Mouse (Mus musculus) brain, adult 2 months (tissue): ENCODE measurements at regions not wholly inside any gene's neighbourhood (a gene's known extent, or its start where the extent isn't known, plus 50 kb on each side); places are given as distances from the start of the nearest gene placed in this dataset.
"Not testable (repeated sequence)": the region's sequence is repeated elsewhere in the genome, so short reads cannot be mapped to it uniquely, and the experiment has no call there.

Experiments used
- DNase-seq: peaks from one replicate; pipeline ENCODE4 v3.0.0; 2011; ENCODE audit warnings: low read depth, low spot score

DNA sequence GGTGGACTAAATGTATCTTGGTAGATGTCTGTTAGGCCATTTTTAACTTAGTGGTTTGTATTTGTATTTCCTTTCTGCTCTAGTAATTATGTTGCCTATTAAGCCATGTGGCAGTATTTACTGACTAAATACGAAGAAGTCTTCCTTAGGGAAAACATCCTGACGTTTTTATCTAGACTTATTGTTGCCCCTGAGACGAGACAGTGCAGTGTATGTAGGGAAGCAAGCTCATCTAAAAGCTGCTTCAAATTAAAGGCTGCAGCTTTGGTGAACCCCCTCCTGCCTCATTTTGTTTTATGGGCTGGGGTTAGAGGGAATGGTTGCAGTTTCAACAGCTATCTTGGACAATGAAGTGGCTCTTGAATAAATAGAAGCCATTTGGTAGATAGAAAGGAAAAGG lies 54.6 kb upstream of the C1galt1 start:
- DNase-seq, result no peak

GRCm38 (mm10) chr6:7789071-7789470 lies 55.6 kb upstream of the C1galt1 start:
- no peak for DNase-seq

GRCm38 (mm10) chr6:7785407-7785806 lies 59.2 kb upstream of the C1galt1 start:
- DNase-seq, result no peak

DNA sequence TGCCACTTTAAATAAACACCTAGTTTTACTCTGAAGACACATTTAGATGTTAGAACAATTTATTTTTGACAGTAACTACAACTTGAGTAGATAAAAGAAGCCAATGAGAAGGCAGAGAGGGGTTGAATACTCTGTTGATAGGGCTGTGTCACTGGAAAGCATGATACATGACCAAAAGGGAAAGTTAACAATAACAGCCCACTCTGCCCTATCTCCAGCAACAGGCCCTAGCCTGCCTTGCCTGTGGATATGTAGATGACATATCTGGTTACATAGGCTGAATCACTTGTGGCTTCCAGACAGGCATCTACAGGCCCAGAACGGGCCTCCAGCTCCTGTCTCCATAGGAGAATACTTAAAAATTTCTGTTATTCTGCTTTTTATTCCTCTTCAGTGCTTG lies 61.6 kb upstream of the C1galt1 start:
- no peak for DNase-seq

GRCm38 (mm10) chr6:7779959-7780358 lies 64.7 kb upstream of the C1galt1 start:
- no peak for DNase-seq

DNA sequence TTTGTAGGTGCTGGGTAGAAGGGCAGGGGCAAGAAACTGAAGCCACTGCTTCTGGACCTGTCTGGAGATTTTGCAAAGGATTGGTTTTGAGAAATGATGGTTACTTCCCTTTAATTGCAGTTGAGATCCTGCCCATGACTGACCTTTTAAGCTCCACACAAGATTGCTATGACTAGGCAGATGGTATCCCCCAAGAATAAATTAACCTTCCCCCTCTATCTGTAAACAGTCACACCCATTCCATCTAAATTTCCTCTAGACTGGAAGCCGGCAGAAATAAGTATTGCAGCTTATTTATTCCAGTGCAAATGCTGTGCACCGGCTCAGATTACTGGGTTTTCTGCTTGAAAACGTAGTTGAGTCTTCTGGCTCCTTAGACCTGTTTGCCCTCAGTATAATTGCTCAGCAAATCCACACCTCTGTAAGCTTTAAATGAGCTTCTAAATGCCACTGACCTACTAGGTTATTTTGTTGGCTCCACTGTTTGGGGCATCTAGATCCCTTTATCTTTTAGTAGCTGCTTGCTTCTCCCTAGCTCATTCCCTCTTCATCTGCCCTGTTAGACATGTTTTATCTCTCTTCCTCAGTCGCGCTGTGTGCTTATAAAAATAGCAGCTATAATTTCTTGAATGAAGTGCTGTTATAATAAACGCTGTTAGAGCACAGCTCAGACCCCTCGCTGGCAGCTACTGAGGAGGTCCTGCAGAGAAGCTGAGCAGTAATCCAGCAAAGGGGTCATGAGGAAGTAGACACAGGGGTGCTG lies 65.8 kb upstream of the C1galt1 start:
- DNase-seq, result peak; percentile 15

DNA sequence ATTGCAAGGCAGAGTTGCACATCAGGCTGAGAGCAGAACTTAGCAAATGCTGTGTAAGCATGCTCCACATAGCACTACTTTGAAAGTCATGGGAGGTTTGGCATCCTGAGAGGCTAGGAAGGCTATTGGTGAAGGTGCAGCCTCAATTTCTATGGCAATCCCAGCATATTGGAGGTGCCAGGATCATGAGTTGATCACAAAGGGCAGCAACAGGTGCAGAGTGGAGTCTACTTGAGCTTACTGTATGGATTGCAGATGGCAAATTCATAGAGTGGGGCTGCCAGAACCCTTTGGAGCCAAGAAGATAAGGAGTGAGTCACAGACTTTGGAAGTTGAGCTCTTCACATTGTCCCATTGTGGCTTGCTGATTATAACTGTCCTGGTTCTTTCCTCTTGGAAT lies 75.4 kb upstream of the Asns start:
- no peak for DNase-seq

DNA sequence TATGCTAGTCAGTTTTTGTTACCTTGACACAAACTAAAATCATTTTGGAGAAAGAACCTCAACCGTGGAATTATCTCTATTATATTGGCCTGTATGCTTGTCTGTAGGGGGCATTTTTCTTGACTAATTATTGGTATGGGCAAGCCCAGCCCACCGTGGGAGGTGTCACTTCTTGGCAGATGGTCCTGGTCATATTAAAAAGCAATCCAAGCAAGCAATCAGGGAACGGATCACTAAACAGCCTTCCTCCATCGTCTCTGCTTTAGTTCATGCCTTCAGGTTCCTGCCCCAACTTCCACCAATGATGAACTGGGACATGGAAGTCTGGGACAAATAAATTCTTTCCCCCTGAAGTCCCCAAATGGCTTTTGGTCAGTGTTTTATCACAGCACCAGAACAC lies 74.6 kb upstream of the Asns start:
- DNase-seq, result no peak

GRCm38 (mm10) chr6:7759385-7759784 lies 66.3 kb upstream of the Asns start:
- DNase-seq, result no peak

- no peak for DNase-seq
These were observed 60.8 kb upstream of the Asns start for GRCm38 (mm10) chr6:7753895-7754294.

GRCm38 (mm10) chr6:7752885-7753611 lies 60.0 kb upstream of the Asns start:
- no peak for DNase-seq

GRCm38 (mm10) chr6:7748536-7748935 lies 55.5 kb upstream of the Asns start:
- no peak for DNase-seq

DNA sequence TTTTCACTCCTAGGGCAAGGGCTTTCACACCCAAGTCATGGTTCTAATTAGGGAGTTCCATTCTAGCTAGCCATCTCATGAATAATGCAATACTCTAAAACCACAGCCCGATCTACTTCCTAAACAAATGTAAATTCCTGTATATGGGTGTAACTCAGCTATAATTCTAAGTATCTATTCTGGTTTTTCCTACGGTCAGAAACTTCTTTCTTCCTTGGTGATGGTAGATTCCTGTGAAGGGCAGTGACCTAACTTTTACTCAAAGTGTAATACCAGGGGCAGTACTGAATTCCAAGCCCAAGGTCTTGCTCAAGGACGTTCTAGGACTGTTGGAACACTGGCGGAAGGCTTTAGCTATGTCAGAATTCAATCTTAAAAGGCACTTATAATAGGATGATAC lies 51.2 kb upstream of the Asns start:
- not testable (repeated sequence) for DNase-seq
